Mouse (Mus musculus) liver, postnatal 0 days (tissue): ENCODE results near the gene Serpine1. TPM values are rescaled to one million over a fixed set of nuclear protein-coding genes. Genes with fewer than 3 reads are reported as not detected.

Experiments
- ATAC-seq: fragments of 200-750 bp; cut with Nextera tagmentation; 2 replicates; pipeline ENCODE4 v1.8.0; 2017; ENCODE audit warnings: mild to moderate bottlenecking, moderate library complexity
- DNase-seq: peaks from one replicate; pipeline ENCODE4 v3.0.0-alpha.2; 2016
- H3K27ac ChIP-seq: fragments of 300-500 bp; sonication (generic); 2 replicates; pipeline ENCODE4 v1.5.1; 2014; ENCODE audit warnings: antibody characterized with exemption, moderate library complexity, mild to moderate bottlenecking, low read depth
- H3K27me3 ChIP-seq: fragments of 300-500 bp; sonication (generic); 2 replicates; pipeline ENCODE4 v1.6.1; 2014; ENCODE audit warnings: low read length, control low read depth, mixed read lengths; ENCODE audit not compliant: insufficient read depth
- H3K36me3 ChIP-seq: fragments of 300-500 bp; sonication (generic); replicated peaks from 2 replicates; pipeline ENCODE4 v1.6.1; 2014; ENCODE audit warnings: mild to moderate bottlenecking, control low read depth, low read length, moderate library complexity, mixed read lengths; ENCODE audit not compliant: insufficient read depth
- H3K4me1 ChIP-seq: fragments of 300-500 bp; sonication (generic); 2 replicates; pipeline ENCODE4 v1.6.1; 2014; ENCODE audit warnings: antibody characterized with exemption, mild to moderate bottlenecking, control low read depth; ENCODE audit not compliant: insufficient read depth
- H3K4me2 ChIP-seq: fragments of 300-500 bp; sonication (generic); 2 replicates; pipeline ENCODE4 v1.6.1; 2014; ENCODE audit warnings: low read depth, mild to moderate bottlenecking, low read length, moderate library complexity, mixed read lengths
- H3K4me3 ChIP-seq: fragments of 300-500 bp; sonication (generic); 2 replicates; pipeline ENCODE4 v1.5.1; 2014; ENCODE audit warnings: low read depth, low read length
- H3K9ac ChIP-seq: fragments of 300-500 bp; sonication (generic); replicated peaks from 2 replicates; pipeline ENCODE4 v1.6.1; 2014; ENCODE audit warnings: mild to moderate bottlenecking, moderate library complexity
- H3K9me3 ChIP-seq: fragments of 300-500 bp; sonication (generic); 2 replicates; pipeline ENCODE4 v1.6.1; 2016; ENCODE audit warnings: mild to moderate bottlenecking, control low read depth, low read length, mixed read lengths
- CTCF ChIP-seq: sonication (generic); IDR thresholded peaks from 2 replicates; pipeline ENCODE4 v1.5.1; 2016; ENCODE audit warnings: antibody characterized with exemption, low read depth
- EP300 ChIP-seq: IDR thresholded peaks from 2 replicates; pipeline ENCODE4 v1.6.1; 2016; ENCODE audit warnings: antibody characterized with exemption, low read depth, mild to moderate bottlenecking
- WGBS: fragments of 180-500 bp; shearing (Covaris S2); extraction: QIAGEN DNeasy Blood & Tissue Kit; methylation state at CpG from one replicate; pipeline ENCODE4 v1.1.7; 2014; ENCODE audit not compliant: insufficient replicate concordance; 5-methylcytosine and 5-hydroxymethylcytosine counted together
- polyA plus RNA-seq: library from polyadenylated mRNA; unstranded; fragments of >200 nt; fragmentation: Nextera tagmentation; extraction: Ambion mirVana; gene quantifications from 2 replicates; pipeline ENCODE4 v1.2.1, GENCODE M21; 2015

Serpine1 gene
- polyA plus RNA-seq, 1 experiment from 2014 or later, result 0.23 TPM

DNA sequence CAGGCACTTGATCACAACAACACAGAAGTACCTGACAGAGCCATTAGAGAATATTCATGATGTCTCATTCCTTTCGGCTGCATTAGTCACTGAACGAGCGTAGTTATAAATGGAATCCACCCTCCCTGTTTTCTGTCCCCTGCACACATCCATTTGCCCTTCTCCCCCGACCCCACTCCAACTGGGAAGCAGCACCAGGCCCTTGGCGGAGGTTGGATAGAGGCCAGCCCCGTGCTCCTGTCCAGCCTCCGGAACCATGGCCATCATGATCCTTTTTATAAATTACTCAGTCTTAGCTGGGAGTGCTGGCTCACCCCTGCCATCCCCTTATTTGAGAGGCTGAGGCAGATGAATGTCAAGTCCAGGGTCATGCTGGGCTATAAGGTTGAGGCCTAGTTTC, 17.8 kb downstream of the Serpine1 start:
- H3K27me3 ChIP-seq, result no peaks in the 10 kb centered on the region
- 87% methylated on average over 7 of the region's 7 CpGs for WGBS
- no peak for ATAC-seq

DNA sequence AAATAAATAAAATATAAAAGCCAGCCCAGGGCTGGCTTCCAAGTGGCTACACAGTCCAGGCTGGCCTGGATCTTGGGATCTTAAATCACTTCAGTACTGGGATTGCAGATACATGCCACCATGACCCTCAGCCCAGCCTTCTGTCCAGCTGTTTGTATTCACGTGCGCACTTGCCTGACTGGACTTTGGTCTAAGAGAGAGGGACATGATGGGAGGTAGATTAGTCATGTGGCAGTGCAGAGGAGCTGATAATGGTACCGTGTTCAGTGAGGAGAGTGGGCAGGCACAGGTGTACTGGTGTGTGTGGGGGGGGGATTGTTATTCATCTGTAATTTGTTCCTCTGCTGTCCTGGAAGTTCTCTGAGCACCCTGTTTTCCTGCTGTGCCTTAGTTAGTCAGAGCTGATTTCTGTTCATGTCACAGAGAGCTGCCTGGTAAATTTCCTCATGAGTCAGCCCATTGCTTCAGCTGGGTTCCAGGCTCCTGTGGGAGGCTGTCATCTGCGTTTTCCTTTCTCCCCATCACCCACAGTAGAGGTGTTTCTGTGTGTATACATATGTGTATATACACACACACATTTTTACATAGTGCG, 20.1 kb downstream of the Serpine1 start:
- H3K4me3 ChIP-seq, result no peak overlapping the region
- no peaks in the 10 kb centered on the region for H3K27me3 ChIP-seq
- DNase-seq (no peak), ATAC-seq (peak; percentile 75)
- peaks cover 3% of the 10 kb centered on the region for H3K4me1 ChIP-seq
- H3K9ac ChIP-seq, result no peak overlapping the region
- no peak overlapping the region for H3K27ac ChIP-seq
- H3K4me2 ChIP-seq, result no peak overlapping the region
- H3K9me3 ChIP-seq, result no peaks in the 10 kb centered on the region
- no peak for TF ChIP-seq EP300
- WGBS, result 67% methylated on average over 5 of the region's 5 CpGs
- H3K36me3 ChIP-seq, result no peaks in the 10 kb centered on the region

More for the DNA sequence above, 17.8 kb downstream of the Serpine1 start:
- no peaks in the 10 kb centered on the region for H3K36me3 ChIP-seq
- no peak overlapping the region for H3K4me2 ChIP-seq
- H3K9ac ChIP-seq, result no peak overlapping the region
- no peak overlapping the region for H3K4me3 ChIP-seq
- peaks cover 3% of the 10 kb centered on the region for H3K4me1 ChIP-seq
- TF ChIP-seq EP300 (no peak), CTCF (no peak)
- no peaks in the 10 kb centered on the region for H3K9me3 ChIP-seq
- H3K27ac ChIP-seq, result no peak overlapping the region
- DNase-seq, result no peak

DNA sequence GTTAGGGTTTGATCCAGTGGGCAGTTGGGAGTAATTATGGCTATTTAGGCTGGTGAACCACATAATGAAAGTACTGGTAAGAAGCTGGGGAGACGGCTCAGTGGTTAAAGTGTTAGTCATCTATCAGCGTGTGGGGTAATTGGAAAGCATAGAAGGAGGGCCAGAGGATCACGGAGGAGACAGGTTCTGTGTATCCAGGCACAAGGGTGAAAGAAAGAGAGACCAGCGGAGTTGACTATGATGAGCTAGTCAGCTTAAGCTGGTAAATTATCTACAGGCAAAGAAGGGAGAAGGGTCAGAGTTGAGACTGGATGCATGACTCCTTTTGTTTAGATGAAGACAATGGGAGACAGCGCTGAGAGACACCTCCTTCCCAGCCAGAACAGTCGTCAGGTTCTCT, 20.9 kb downstream of the Serpine1 start:
- Histone ChIP-seq H3K4me1 (peaks cover 3% of the 10 kb centered on the region), H3K4me2 (no peak overlapping the region), H3K36me3 (no peaks in the 10 kb centered on the region), H3K4me3 (no peak overlapping the region), H3K9me3 (no peaks in the 10 kb centered on the region), H3K27ac (no peak overlapping the region), H3K9ac (no peak overlapping the region), H3K27me3 (no peaks in the 10 kb centered on the region)
- DNase-seq (no peak), ATAC-seq (no peak)
- WGBS, result 55% methylated on average over 6 of the region's 6 CpGs
- TF ChIP-seq CTCF, result no peak
- TF ChIP-seq EP300, result no peak

DNA sequence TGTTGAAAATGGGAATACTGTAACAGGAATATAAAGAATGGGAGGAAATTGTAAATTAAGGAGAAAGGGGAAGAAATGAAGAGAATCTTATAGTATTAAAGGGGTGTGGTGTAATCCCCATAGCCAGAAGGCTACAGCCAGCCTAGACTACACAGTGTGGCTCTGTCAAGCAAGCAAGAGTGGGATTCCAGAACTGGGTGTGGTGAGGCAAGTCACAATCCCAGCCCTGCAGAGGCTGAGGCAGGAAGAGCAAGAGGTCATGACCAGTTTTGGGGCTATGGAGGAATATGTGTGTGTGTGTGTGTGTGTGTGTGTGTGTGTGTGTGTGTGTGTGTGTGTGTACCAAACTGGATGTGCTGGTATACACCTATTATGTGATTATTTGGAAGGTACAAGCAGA, 25.1 kb downstream of the Serpine1 start:
- H3K9me3 ChIP-seq, result no peaks in the 10 kb centered on the region
- DNase-seq, result no peak
- H3K4me1 ChIP-seq, result peaks cover 18% of the 10 kb centered on the region
- H3K36me3 ChIP-seq, result peaks cover 7% of the 10 kb centered on the region
- no peak overlapping the region for H3K4me3 ChIP-seq
- no peaks in the 10 kb centered on the region for H3K27me3 ChIP-seq
- TF ChIP-seq CTCF, result no peak
- no peak for TF ChIP-seq EP300
- no peak for ATAC-seq
- H3K27ac ChIP-seq, result no peak overlapping the region
- H3K9ac ChIP-seq, result no peak overlapping the region
- H3K4me2 ChIP-seq, result no peak overlapping the region

DNA sequence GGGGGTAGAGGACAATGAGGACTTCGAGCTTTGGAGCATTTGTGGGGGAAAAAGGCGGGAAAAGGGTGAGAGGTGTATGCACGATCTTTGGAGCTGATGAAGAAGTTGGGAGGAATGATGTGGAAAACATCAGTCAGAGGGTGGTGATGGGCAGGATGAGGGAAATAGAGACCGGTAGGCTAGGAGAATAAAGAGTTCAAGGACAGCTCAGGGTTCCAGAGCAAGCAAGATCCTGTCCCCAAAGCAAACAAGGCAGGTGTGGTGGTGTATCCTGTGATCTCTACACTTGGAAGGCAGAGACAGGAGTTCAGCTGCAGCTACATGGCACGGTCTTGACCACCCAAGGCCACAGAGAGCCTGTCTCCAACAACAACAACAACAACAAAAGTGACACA, 25.7 kb downstream of the Serpine1 start:
- H3K4me1 ChIP-seq, result peaks cover 16% of the 10 kb centered on the region
- DNase-seq (no peak), ATAC-seq (no peak)
- H3K36me3 ChIP-seq, result peaks cover 14% of the 10 kb centered on the region
- H3K27ac ChIP-seq, result no peak overlapping the region
- no peaks in the 10 kb centered on the region for H3K27me3 ChIP-seq
- peak overlapping the region; percentile 98 for H3K4me2 ChIP-seq
- H3K9ac ChIP-seq, result no peak overlapping the region; the same call in 1 of the 2 replicates
- 26% methylated on average over 5 of the region's 5 CpGs for WGBS
- no peaks in the 10 kb centered on the region for H3K9me3 ChIP-seq
- TF ChIP-seq CTCF (no peak), EP300 (no peak)
- H3K4me3 ChIP-seq, result 0 out of 2 replicates have a peak overlapping the region, but pooled peaks have one; percentile 80

DNA sequence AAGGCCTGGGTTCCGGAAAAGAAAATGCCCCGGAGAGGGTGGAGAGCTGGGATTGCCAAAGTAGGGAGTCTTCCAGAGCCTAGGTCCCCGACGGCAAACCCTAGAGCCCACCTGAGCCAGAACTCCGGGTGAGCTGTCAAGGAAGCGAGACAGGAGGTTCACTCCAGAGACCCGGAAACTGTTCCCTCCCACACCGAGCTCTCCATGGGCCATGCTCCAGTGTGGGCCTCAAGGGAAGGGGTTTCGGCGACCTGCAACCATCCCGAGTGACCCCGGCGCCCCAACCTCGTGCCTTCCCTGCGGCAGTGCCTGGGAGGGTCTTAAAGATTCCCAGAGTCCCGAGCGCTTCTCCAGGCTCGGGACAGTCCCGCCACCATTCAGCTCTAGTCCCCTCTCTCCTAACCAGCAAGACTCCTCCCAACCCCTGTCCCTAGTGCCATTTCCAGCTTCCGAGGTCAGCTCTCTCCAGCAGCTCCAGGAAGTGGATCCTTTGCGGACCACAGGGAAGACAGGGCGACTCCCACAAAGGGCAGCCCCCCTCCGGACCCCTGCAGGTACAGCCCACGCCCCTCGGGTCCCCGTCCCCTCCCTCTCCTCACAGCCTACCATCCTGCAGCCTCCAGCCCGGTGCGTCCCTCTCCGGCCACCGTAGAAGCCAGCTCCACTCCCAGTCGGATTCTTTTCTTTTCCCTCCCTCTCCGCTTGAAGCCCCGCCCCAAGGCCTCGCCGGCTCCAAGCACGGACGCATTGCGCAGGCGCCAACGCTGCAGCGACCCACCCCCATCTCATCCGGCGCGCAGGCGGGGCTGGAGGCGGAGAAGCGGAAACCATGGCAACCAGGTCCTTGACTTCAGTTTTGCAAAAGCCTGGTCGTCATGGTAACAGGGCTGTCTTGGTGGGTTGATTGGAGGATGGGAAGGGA, 26.4 kb downstream of the Serpine1 start, which contains the start of gene Ap1s1:
TSS of gene Ap1s1 (minus strand) at position 734 of the 922 bp plus-strand sequence.
- Histone ChIP-seq H3K4me2 (peak within 1 kb of the TSS; percentile 98), H3K27ac (peak within 1 kb of the TSS; percentile 53), H3K27me3 (no peaks in the 10 kb centered on the region), H3K4me1 (peaks cover 15% of the 10 kb centered on the region), H3K36me3 (peaks cover 15% of the 10 kb centered on the region), H3K9me3 (no peaks in the 10 kb centered on the region), H3K9ac (peak within 1 kb of the TSS; percentile 78), H3K4me3 (peak within 1 kb of the TSS; percentile 80)
- ATAC-seq (peak; percentile 91), DNase-seq (peak; percentile 95)
- under 1% methylated on average over 48 of the region's 48 CpGs for WGBS
- TF ChIP-seq EP300, result no peak; the same call in 1 of the 2 replicates
- no peak for TF ChIP-seq CTCF
